ENCODE assay signal across 8 mouse cellular contexts in genomic region chr19:46502069-46502455, GRCm38 (mm10). TPM values are rescaled to one million over a fixed set of nuclear protein-coding genes. Genes with fewer than 3 reads are reported as not detected.
DNase-seq lines count a peak whose midpoint lies in the region; ATAC-seq and TF ChIP-seq lines count a peak whose summit lies in the region.

No protein-coding gene starts in this region.

- H3K27ac ChIP-seq in heart, embryonic 14.5 days (replicated peaks in 1 of 2; ENCODE audit: control insufficient read depth in 1 of 2, insufficient read depth in 1 of 2, low read depth in 2 of 2, low read length in 2 of 2): peak overlapping the region; percentile 100
- H3K27ac ChIP-seq in lung, embryonic 14.5 days (ENCODE audit: low read depth): peak overlapping the region; percentile 100

- DNase-seq in B cell, adult 2 months: peak; percentile 81 to 85
- DNase-seq in adrenal gland, adult 2 months: peak; percentile 92
- DNase-seq in embryo, embryonic 9.5 days (ENCODE audit: extremely low spot score): peak; percentile 67
- peak; percentile 86 for DNase-seq in kidney, postnatal 14 days
- DNase-seq in lung, embryonic 14.5 days: peak; percentile 80
- DNase-seq in right cerebral cortex, postnatal 10 days (ENCODE audit: low spot score in 2 of 2): peak; percentile 85
- peak; percentile 81 for DNase-seq in urinary bladder, adult 2 months (ENCODE audit: low spot score)

- peak overlapping the region; percentile 76 to 97 for H3K4me3 ChIP-seq in heart, embryonic 14.5 days (ENCODE audit: control insufficient read depth in 1 of 2, insufficient read depth in 1 of 2, low read depth in 1 of 2, low read length in 2 of 2)
- H3K4me3 ChIP-seq in lung, embryonic 14.5 days (ENCODE audit: low read depth, low read length): peak overlapping the region; percentile 96

- peak overlapping the region; percentile 92 for H3K4me2 ChIP-seq in heart, embryonic 14.5 days (ENCODE audit: low read length)
- peak overlapping the region; percentile 94 for H3K4me2 ChIP-seq in lung, embryonic 14.5 days

- H3K9ac ChIP-seq in heart, embryonic 14.5 days (ENCODE audit: low read length): peak overlapping the region; percentile 98
- peak overlapping the region; percentile 93 for H3K9ac ChIP-seq in lung, embryonic 14.5 days

- no peak for ATAC-seq in heart, embryonic 14.5 days (ENCODE audit: insufficient number of reproducible peaks, insufficient read depth, low FRiP score, low read depth)
- no peak for ATAC-seq in lung, embryonic 14.5 days (ENCODE audit: insufficient read depth)

- peaks cover 24% of the 10 kb centered on the region for H3K36me3 ChIP-seq in heart, embryonic 14.5 days (ENCODE audit: control insufficient read depth, insufficient read depth, low read length)
- H3K36me3 ChIP-seq in lung, embryonic 14.5 days (ENCODE audit: insufficient read depth): peaks cover 31% of the 10 kb centered on the region

- under 1% methylated on average over 45 of the region's 46 CpGs for WGBS in heart, embryonic 14.5 days
- under 1% methylated on average over 44 of the region's 46 CpGs for WGBS in lung, embryonic 14.5 days

- no peaks in the 10 kb centered on the region for H3K9me3 ChIP-seq in heart, embryonic 14.5 days (ENCODE audit: control insufficient read depth, low read length)
- no peaks in the 10 kb centered on the region for H3K9me3 ChIP-seq in lung, embryonic 14.5 days (ENCODE audit: low read depth, low read length)

- no peak for TF ChIP-seq CTCF in lung, embryonic 14.5 days (IDR thresholded peaks at IDR 0.05; ENCODE audit: low read depth)

- peaks cover 20 to 27% of the 10 kb centered on the region in 2 experiments for H3K4me1 ChIP-seq in heart, embryonic 14.5 days (ENCODE audit: control insufficient read depth in 2 of 2, insufficient read depth in 2 of 2, low read length in 2 of 2)
- peaks cover 15% of the 10 kb centered on the region for H3K4me1 ChIP-seq in lung, embryonic 14.5 days (ENCODE audit: insufficient read depth)

- no peaks in the 10 kb centered on the region for H3K27me3 ChIP-seq in heart, embryonic 14.5 days (ENCODE audit: control insufficient read depth, insufficient read depth, low read length)
- no peaks in the 10 kb centered on the region for H3K27me3 ChIP-seq in lung, embryonic 14.5 days (ENCODE audit: insufficient read depth, low read length)

RNA-seq across cellular contexts. Expression of gene Trim8, which starts 0.6 kb away (rescaled TPM):
- total RNA-seq in adrenal gland, adult 2 months (2021): 10 to 100 TPM; 38.0 to 66.4 TPM
- polyA plus RNA-seq in adrenal gland, adult 2 months (2012; rRNA removed): 66.1 and 78.8 TPM in 2 replicates
- 23.4 TPM in 2 replicates for polyA plus RNA-seq in heart, embryonic 14.5 days (2014; fragmentation: Nextera tagmentation; extraction: Ambion mirVana)
- 28.3 and 31.0 TPM in 2 replicates for polyA plus RNA-seq in lung, embryonic 14.5 days (2014; fragmentation: Nextera tagmentation; extraction: Ambion mirVana)
- 17.2 and 25.2 TPM in 2 replicates for polyA plus RNA-seq in urinary bladder, adult 2 months (2012; rRNA removed)
